Mouse (Mus musculus) spleen, adult 12 weeks (tissue): ENCODE measurements at regions not wholly inside any gene's neighbourhood (a gene's known extent, or its start where the extent isn't known, plus 50 kb on each side); places are given as distances from the start of the nearest gene placed in this dataset.

Source experiments
- DNase-seq: peaks from one replicate; pipeline ENCODE4 v3.0.0; 2022; ENCODE audit warnings: low spot score

DNA sequence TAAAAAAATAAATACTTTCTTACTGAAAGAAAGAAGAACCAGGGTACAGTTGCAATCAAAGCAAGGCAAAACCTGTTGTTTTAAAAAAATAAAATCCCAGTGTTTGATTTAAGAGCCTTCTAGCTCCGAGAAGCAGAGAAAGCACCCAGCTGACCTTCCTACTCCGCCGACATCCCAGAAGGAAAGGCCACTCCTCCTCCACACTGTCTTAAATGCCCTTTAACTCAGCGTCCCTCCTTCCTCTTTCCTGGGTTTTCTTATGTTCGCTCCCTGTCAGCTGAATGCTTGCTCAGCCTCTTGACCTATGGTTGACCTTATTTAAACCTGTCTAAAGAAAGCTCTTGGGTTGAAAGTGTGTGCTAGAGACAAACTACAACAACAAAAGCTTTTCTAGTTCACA, 79.1 kb downstream of the Sptssa start:
- DNase-seq: no peak

DNA sequence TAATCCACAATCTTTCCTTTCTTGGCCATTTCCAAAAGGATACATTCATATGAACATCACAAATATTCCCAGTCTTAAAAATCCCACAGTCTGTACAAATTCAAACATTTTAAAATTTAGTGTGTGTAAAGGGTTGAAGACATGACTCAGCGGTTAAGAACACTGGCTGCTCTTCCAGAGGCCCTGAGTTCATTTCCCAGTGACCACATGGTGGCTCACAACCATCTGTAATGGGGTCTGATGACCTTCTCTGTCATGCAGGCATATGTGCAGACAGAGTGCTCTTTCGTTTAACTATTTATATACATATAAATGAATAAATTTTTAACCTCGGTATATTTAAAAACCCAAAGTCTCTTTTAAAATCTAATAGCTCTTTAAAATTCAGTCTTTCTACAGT, 79.6 kb downstream of the Sptssa start:
- no peak for DNase-seq

GRCm38 (mm10) chr12:54572866-54573265, 83.5 kb downstream of the Sptssa start:
- no peak for DNase-seq

DNA sequence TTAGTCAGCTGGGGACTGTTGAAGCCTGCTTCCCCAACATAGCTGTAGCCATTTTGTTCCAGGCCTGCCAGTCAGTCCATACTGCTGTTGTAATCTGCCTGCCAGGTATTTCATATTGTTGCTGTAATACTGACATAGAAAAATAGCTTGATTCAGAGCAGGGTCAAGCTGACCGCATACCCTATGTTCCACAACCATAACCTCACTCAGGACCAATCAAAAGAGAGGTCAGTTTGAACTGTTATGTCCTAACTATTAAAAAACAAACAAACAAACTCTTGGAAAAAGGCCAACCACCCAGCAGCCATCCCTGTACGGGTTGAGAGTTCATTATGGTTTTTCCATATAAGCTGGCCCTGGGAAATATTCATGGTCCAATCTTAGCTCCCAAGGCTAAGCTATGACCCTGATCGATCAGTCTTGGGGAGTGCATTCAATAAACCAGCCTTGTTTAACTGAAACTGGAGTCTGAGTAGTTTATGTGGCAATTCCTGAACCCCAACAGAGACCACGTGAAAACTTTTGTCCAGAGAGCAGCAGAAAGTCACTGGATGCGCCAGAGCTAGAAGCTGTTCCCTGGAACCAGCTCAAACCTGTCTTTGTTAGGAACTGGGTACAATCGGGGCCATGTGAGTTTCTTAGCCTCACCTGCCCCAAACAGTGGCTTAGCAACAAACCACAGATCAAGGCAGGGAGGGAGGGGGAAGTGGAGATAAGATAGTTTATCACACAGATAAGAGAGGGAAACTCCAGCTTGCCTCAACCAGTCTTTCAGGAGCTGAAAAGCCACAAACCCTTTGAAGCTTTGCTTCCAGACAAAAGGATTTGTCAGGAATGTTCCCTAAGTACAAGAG, 88.1 kb downstream of the Sptssa start:
- no peak for DNase-seq

DNA sequence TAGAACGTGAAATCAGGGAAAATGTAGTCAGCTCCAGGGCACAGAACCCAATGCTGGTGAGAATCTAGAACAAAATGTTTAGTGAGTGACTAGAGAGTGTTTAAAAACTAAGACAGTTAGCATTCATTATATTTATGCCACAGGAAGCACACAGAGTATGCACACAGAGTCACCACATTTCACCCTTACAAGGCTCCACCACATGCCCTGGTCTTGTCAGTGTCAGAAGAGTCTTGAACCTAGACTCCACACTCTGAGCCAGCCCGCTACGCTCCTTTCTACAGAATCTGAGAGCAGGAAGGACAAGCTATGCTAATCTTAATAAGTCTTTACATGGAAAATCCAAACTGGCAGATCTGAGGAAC, 89.0 kb downstream of the Sptssa start:
- no peak for DNase-seq

- no peak for DNase-seq
These were observed 89.6 kb downstream of the Sptssa start for GRCm38 (mm10) chr12:54566532-54567425.

DNA sequence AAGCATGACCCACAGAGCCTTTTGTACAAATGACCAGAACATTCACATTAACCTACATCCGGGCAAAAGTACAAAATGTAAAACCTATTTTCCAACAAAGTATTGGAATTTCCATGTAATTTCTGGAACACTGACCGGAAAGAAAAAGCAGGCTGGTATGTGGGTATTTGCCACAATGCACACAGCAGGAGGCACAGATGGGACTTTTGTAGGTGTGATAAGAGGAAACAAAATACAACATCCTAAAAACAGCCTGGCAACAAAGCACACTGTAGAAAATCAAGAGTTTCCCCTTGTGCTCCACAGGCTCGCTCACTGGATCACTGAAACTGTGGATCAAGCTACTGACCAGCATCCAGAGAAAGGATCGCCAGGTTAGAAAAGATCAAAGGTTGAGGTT, 94.4 kb downstream of the Sptssa start:
- DNase-seq: no peak

GRCm38 (mm10) chr12:54558106-54558505, 98.3 kb downstream of the Sptssa start:
- no peak for DNase-seq

GRCm38 (mm10) chr12:54549659-54550058, 106.7 kb downstream of the Sptssa start:
- no peak for DNase-seq

DNA sequence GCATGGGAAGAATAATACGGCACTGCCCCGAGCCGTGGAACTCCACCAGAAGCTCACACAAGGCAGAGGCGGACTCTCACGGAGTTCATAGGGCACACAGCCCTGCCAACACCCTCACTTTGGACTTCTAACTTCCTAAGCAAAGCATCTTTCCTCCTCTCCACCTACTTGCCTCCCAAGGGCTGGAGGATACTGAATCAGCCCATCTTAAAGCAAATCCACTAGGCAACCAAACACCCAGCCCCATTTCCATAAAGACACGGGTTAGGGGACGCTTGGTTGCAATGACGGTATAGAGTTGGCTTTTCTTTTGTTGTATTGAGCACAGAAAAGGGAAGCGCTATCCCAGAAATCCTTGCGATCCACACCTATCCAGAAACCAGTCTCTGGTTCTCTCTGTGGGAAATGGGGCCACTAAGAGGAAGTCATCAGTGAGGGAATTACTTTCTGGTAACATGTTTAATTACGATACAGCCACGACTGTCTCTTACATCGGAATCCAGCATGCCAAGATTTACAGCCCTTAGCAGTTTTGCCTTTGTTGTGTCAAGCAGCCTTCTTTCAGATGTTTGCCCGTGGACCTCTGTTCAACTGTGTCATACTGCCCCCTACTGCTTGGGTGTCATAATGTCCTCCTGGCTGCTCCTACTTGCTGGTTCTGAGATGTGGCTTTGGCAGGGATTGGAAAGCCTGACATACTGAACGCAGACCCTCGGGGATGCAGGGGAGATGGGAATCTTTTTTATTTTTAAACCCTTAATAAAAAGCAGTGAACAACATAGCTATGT, 110.4 kb downstream of the Sptssa start:
- DNase-seq: peak; percentile 5

GRCm38 (mm10) chr12:54538320-54538705, 118.1 kb downstream of the Sptssa start:
- no peak for DNase-seq

- no peak for DNase-seq
These were observed 118.6 kb downstream of the Sptssa start for GRCm38 (mm10) chr12:54537690-54538319.

- DNase-seq: no peak
These were observed 119.4 kb downstream of the Sptssa start for GRCm38 (mm10) chr12:54537022-54537421.

DNA sequence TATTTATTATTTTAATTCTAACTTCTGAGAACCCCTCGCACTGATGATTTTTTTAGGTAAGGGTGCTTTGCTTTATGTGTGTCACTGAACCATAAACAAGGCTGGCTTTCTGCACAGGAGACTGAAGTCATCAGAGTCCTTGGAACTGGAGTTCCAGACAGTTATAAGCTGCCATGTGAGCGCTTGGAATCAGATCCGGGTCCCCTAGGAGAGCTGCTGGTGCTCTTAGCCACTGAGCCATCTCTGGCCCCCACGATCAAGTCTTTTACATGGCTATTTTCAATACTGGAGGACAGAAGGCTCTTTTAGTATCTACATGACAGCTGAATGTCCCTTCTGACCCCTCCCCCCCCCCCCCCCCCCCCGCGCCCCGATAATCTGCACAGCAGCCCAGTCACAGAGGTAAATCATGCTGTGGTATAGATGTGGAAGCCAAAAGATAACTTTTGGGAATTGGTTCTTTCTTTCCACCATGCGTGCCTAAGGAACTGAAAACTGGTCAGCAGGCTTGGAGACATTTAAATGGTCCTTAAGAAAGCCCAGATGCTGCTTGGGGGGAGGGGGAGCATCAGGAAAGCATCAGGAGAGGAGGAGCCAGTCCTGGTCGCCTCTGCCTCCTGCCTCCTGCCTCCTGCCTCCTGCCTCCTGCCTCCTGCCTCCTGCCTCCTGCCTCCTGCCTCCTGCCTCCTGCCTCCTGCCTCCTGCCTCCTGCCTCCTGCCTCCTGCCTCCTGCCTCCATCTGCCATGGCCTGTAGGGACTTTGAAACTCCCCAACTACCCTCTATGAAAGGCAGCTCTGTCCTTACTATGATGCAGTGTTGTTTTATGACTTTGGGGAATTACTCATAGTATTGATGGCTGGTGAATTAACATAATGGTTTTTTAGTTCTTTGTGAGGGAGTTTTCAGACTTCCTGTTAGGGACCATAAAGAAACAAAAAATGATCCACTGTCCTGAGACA, 120.5 kb downstream of the Sptssa start:
- DNase-seq: no peak

- DNase-seq: no peak
These were observed 121.5 kb downstream of the Sptssa start for GRCm38 (mm10) chr12:54534910-54535309.

GRCm38 (mm10) chr12:54533134-54533533, 123.2 kb downstream of the Sptssa start:
- DNase-seq: no peak

- no peak for DNase-seq
These were observed 124.3 kb downstream of the Sptssa start for GRCm38 (mm10) chr12:54532062-54532461.

DNA sequence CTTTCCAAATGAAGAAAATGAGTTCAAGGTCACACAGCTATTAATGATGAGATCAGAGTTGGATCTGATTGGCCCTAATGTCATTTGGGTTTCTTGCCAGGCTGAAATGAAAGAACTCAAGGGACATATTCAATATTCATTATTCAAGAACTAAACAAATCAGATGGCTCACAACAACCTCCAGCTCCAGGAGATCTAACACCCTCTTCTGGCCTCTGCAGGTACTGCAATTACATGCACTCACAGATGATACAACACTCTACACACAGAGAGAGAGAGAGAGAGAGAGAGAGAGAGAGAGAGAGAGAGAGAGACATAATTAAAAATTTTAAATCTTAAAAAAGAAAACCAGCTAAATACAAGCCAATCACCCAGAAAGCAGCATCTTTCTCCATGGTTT, 128.3 kb downstream of the Sptssa start:
- no peak for DNase-seq

DNA sequence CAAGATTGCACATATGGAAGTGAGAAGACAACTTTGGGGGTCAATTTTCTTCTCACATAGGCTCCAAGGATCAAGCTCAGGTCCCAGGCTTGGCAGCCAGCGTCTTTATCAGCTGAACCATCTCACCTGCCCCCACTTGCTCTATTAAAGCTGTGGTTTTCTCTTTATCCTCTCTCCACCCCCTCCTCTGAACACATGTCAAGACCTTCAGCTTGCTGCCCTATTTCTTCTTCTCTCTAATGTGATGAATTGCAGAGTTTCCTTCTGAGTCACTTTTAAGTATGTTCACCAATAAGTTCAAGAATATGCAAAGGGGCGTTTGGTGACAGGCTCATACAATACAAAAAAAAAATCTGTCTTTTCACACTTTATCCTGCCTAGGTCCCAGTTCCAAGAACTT, 128.8 kb downstream of the Sptssa start:
- DNase-seq: no peak

DNA sequence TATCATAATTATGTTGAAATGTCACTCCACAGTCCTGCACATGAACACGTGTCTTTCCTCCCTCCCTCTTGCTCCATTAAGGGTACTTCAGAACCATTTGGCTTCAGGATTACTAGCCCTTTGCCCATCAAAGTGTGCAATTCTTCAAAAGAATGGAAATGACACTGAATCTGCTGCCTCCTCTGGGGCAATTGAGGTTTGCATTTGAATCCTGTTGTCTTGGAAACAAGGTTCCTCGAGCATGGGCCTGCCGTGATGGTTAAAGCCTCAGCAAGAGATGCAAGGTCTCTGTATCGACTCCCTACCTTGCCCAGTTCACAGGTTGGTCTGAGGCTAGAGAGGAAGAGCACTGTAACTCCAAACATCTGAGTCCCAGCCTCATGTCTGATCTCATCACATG, 136.0 kb downstream of the Sptssa start:
- DNase-seq: no peak

DNA sequence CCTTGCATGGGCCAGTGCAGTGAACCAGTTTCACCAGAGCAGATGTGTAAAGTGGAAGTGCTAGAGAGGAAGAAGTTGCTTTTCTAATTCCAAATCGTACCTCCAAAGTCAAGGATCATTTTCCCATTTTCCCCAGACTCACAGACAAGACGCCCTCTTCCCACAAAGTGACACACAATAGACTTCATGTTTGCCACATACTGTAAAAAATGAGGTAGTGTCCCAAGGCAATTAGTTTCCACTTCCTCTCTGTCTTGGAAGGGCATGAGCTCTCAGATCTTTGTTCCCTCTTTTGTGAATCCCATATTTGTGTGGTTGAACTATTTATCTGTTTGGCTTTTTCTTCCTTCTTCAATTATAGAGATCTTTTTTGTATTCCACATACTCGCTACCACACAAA, 137.0 kb downstream of the Sptssa start:
- no peak for DNase-seq
